Mouse (Mus musculus) limb, embryonic 11.5 days (tissue): Measurements from ENCODE around the gene Slc2a9. TPM values are rescaled to one million over a fixed set of nuclear protein-coding genes. Genes with fewer than 3 reads are reported as not detected.

Experiments used
- ATAC-seq: fragments of 200-750 bp; cut with Nextera tagmentation; 2 replicates; pipeline ENCODE4 v1.8.0; 2017; ENCODE audit warnings: low read depth; ENCODE audit not compliant: insufficient number of reproducible peaks, low FRiP score, low TSS enrichment
- DNase-seq: peaks from one replicate; pipeline ENCODE4 v3.0.0-alpha.2; 2015; ENCODE audit warnings: low spot score
- H3K27ac ChIP-seq: fragments of 300-500 bp; sonication (generic); replicated peaks from 2 replicates; pipeline ENCODE4 v1.5.1; 2014; ENCODE audit warnings: low read depth, mild to moderate bottlenecking, low read length
- H3K27me3 ChIP-seq: fragments of 300-500 bp; sonication (generic); 2 replicates; pipeline ENCODE4 v1.6.1; 2014; ENCODE audit warnings: mild to moderate bottlenecking, low read length, mixed read lengths; ENCODE audit not compliant: control insufficient read depth, insufficient read depth
- H3K36me3 ChIP-seq: fragments of 300-500 bp; sonication (generic); 2 replicates; pipeline ENCODE4 v1.6.1; 2014; ENCODE audit warnings: mild to moderate bottlenecking, low read length, moderate library complexity, mixed read lengths; ENCODE audit not compliant: control insufficient read depth, insufficient read depth
- H3K4me1 ChIP-seq: fragments of 300-500 bp; sonication (generic); 2 replicates; pipeline ENCODE4 v1.6.1; 2014; ENCODE audit warnings: low read length, mixed read lengths; ENCODE audit not compliant: control insufficient read depth, insufficient read depth
- H3K4me2 ChIP-seq: fragments of 300-500 bp; sonication (generic); 2 replicates; pipeline ENCODE4 v1.6.1; 2014; ENCODE audit warnings: low read depth, mild to moderate bottlenecking, moderate library complexity; ENCODE audit not compliant: severe bottlenecking
- H3K4me3 ChIP-seq: fragments of 300-500 bp; sonication (generic); 2 replicates; pipeline ENCODE4 v1.5.1; 2014; ENCODE audit warnings: low read depth, low read length
- H3K9ac ChIP-seq: fragments of 300-500 bp; sonication (generic); 2 replicates; pipeline ENCODE4 v1.6.1; 2014; ENCODE audit warnings: mild to moderate bottlenecking, low read length
- H3K9me3 ChIP-seq: fragments of 300-500 bp; sonication (generic); 2 replicates; pipeline ENCODE4 v1.6.1; 2016; ENCODE audit warnings: low read length; ENCODE audit not compliant: control insufficient read depth
- WGBS: fragments of 180-500 bp; shearing (Covaris S2); extraction: QIAGEN DNeasy Blood & Tissue Kit; methylation state at CpG from one replicate; pipeline ENCODE4 v1.1.7; 2014; 5-methylcytosine and 5-hydroxymethylcytosine counted together
- polyA plus RNA-seq: library from polyadenylated mRNA; unstranded; fragments of >200 nt; fragmentation: Nextera tagmentation; extraction: Ambion mirVana; gene quantifications from 2 replicates; pipeline ENCODE4 v1.2.1, GENCODE M21; 2014

Gene Slc2a9
- 0.32 and 0.82 TPM in 2 replicates for polyA plus RNA-seq

DNA sequence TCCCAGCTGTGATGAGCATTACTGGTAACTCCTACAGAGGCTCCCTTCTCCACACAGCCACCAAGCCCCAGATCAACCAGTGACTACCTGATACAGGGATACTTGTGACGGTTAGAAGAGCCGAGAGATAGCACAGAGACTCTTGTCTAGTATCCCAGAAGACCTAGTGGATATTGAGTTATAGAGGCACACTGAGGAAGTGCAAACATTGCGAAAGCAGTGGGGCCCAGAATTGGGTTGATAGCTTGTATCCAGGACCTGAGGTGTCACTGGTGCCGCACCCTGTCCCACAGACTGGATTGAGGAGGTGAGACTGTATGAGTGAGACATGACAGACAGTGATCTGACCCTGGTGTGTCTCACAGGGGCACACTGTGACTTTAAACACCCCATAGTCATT lies at the start of gene Slc2a9:
Slc2a9 (minus strand) TSS at position 152 of the 400 bp plus-strand sequence.
- Histone ChIP-seq H3K4me3 (no peak within 1 kb of the TSS), H3K9ac (no peak within 1 kb of the TSS), H3K4me1 (no peaks in the 10 kb centered on the region), H3K9me3 (no peaks in the 10 kb centered on the region), H3K27ac (no peak within 1 kb of the TSS), H3K4me2 (no peak within 1 kb of the TSS), H3K36me3 (no peaks in the 10 kb centered on the region), H3K27me3 (no peaks in the 10 kb centered on the region)
- DNase-seq (no peak), ATAC-seq (no peak)
- 88% methylated on average over 4 of the region's 4 CpGs for WGBS

DNA sequence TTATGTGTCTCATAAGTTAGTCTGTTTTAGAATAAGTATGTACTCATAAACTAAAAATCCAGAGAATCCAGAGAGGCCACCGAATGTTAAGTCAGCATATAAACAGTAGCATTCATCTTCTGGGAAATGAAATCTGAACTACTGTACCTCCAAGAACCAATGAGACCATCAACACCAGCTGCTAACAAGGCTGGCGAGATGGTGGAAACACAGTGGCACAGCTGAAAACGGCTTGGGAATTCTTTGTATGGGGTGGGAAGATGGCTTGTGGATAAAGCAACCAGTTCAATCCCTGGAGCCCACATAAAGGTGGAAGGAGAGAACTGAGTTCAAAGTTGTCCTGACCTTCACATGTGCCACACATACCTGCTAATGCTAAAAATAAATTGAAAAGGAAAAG lies 49.7 kb upstream of the Slc2a9 start:
- no peak overlapping the region for H3K27ac ChIP-seq
- no peaks in the 10 kb centered on the region for H3K27me3 ChIP-seq
- WGBS: 91% methylated on average over 3 of the region's 3 CpGs
- H3K9ac ChIP-seq: no peak overlapping the region
- H3K36me3 ChIP-seq: peaks cover 16% of the 10 kb centered on the region; the same call in 1 of the 2 replicates
- no peak for DNase-seq
- ATAC-seq: no peak
- no peaks in the 10 kb centered on the region for H3K4me1 ChIP-seq
- no peak overlapping the region for H3K4me3 ChIP-seq
- no peak overlapping the region for H3K4me2 ChIP-seq
- H3K9me3 ChIP-seq: no peaks in the 10 kb centered on the region

DNA sequence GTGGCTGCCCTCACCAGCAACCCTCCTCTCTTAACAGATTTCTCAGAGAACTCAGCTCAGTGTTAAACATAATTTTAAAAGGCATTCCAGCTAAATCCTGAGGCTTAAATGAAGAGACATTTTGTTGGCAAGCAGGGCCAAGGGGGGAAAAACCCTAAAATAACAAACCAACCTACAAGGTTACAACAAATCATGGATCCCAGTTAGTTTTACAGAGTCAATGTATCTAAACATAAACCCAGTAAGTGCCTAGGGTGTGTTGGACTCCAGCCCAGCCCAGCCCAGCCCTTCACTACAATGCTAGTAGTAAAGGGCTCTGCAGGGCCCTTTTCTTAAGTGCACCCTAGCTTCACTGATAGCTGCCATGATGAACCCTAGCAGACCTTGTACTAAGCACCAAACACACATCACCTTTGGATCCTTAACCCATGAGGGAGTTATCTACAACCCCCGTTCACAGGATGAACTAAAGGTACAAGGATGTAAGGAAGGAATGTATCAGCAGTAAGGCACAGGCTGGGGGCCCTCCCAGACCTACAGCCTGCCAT lies 47.4 kb upstream of the Slc2a9 start:
- H3K4me1 ChIP-seq: no peaks in the 10 kb centered on the region
- no peaks in the 10 kb centered on the region for H3K27me3 ChIP-seq

DNA sequence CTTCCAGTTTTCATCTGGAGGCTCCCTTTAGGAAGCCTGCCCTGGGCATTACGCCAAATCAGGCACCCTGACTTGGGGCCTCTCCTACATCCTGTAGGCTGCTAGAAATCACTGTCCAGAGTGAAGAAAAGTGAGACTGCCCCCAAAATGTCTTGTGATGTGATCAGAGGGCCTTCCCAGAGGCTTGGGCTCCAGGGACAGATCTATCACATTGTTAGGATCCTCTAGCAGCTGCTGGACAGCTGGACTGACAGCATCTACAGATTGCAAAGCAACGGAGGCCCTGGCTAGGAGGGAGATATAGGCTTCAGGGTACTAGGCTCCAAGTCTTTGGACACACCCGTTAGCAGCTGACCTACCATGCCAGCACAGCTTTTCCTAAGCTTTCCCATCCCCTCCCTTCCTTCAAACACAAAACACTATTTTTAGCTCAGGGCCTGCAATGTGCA lies 46.5 kb upstream of the Slc2a9 start:
- WGBS: 89% methylated on average over 3 of the region's 3 CpGs
- ATAC-seq (no peak), DNase-seq (no peak)
- Histone ChIP-seq H3K9me3 (no peaks in the 10 kb centered on the region), H3K27ac (no peak overlapping the region), H3K27me3 (no peaks in the 10 kb centered on the region), H3K4me1 (no peaks in the 10 kb centered on the region), H3K9ac (no peak overlapping the region), H3K36me3 (peaks cover 28% of the 10 kb centered on the region), H3K4me3 (no peak overlapping the region), H3K4me2 (no peak overlapping the region)

More for the DNA sequence above, 47.4 kb upstream of the Slc2a9 start:
- Histone ChIP-seq H3K36me3 (peaks cover 26% of the 10 kb centered on the region), H3K9ac (no peak overlapping the region), H3K27ac (no peak overlapping the region), H3K4me2 (no peak overlapping the region), H3K4me3 (no peak overlapping the region), H3K9me3 (no peaks in the 10 kb centered on the region)
- ATAC-seq: no peak
- no peak for DNase-seq
- 73% methylated on average over 1 of the region's 1 CpGs for WGBS

DNA sequence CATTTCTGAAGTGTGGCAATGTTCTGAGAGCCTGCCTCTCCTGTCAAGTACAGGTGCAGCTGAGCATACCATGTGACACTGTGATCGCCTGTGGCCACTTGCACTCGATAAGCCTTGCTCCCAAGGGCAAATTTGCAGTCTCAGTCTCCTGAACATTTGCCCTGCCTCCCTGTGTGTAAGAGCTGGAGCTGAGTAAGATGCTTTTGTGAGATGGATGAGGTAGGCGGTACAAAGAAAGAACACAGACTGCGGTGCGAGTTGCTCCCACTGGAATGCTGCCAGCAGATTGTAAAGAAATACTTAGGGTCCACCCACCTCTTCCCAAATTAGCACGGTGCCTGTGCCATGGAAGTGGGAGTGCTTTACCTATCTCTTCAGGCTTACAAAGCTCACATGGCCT lies 44.4 kb upstream of the Slc2a9 start:
- H3K27ac ChIP-seq: no peak overlapping the region
- H3K36me3 ChIP-seq: peaks cover 34% of the 10 kb centered on the region
- no peak overlapping the region for H3K4me2 ChIP-seq
- WGBS: 84% methylated on average over 6 of the region's 6 CpGs
- ATAC-seq: no peak
- H3K9me3 ChIP-seq: no peaks in the 10 kb centered on the region
- H3K27me3 ChIP-seq: no peaks in the 10 kb centered on the region
- no peak for DNase-seq
- H3K4me1 ChIP-seq: no peaks in the 10 kb centered on the region
- no peak overlapping the region for H3K4me3 ChIP-seq
- H3K9ac ChIP-seq: no peak overlapping the region

DNA sequence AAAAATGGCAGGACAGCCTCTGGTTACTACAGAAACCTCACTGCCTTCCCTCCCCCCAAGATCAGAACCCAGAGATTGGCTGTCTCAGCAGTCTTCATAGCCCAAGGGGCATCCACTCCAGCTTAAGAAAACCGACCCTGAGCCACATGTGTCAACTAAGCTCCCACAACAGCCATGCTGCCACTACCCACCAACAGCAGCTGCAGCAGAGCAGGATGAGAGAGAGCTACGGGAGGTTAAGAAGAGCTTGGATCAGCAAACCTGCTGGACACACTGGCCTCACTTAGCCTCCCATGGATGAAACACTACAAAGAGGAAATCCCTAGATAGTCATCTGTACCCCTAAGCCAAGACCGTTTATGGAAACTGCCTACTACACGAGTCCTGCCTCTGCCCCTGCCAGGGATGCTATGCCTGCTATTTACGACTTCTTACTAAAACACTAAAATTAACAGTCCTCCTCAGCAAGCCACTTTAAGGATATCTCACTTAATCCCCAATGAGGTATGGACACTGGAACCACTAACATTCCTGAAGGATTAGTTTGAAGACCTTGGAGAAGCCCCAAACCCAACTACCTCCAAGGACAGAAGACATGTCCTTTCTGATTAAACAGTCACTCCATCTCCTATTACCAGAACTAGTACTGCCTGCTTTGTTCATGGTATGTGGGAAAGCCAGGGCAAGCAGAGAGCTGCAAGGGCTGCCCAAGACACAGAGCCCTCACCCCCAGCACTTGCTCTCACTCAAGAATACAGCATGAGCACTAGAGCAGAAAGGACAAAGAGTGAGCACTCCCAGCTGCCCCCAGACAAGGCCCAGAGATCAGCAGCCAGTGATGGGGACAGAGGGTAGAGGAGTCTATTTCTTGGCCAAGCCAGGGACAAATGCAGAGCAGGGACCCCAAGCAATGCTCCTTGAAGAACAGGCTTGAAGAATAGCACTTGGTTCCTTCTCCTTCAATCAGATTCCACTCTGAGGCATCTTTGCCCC lies 41.8 kb upstream of the Slc2a9 start:
- H3K9me3 ChIP-seq: no peaks in the 10 kb centered on the region
- DNase-seq (no peak), ATAC-seq (no peak)
- peaks cover 33% of the 10 kb centered on the region for H3K36me3 ChIP-seq
- H3K27ac ChIP-seq: no peak overlapping the region
- H3K4me3 ChIP-seq: no peak overlapping the region
- H3K4me2 ChIP-seq: no peak overlapping the region
- H3K9ac ChIP-seq: no peak overlapping the region
- no peaks in the 10 kb centered on the region for H3K4me1 ChIP-seq
- H3K27me3 ChIP-seq: no peaks in the 10 kb centered on the region
- WGBS: 56% methylated on average over 5 of the region's 5 CpGs

DNA sequence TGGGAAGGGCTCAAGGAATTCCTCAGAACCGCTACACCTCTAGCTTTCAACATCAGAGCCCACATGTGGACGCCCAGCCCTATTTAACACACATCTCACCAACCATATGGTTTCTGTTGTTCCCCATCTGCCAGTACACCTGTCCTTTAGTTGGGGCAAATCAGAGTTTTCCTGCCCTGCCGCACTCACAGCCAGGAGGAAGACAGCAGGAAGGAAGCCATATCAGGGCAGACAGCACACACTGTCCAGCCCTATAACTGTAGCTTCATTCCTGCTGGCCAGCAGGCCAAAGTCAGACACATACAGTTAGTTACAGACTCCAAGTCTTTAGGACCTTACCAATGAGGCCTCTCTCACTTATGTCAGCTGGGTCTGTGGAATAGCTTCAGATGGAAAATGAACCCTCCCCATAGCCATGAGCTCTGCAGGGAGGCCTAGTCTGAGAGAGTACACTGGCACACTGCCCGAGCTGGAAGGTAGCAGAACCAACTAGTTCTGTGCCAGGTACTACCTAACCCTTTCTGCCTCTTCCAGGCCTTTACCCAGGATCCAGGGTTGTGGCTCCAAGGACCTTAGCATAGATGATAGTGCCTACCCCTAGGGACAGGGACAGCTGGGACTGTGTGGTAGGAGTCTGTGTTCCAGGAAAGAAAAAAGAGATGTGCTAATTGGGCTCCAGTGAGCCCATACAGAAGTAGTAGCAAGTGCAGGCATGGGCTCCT lies 40.7 kb upstream of the Slc2a9 start:
- H3K4me3 ChIP-seq: no peak overlapping the region
- 80% methylated on average over 4 of the region's 4 CpGs for WGBS

DNA sequence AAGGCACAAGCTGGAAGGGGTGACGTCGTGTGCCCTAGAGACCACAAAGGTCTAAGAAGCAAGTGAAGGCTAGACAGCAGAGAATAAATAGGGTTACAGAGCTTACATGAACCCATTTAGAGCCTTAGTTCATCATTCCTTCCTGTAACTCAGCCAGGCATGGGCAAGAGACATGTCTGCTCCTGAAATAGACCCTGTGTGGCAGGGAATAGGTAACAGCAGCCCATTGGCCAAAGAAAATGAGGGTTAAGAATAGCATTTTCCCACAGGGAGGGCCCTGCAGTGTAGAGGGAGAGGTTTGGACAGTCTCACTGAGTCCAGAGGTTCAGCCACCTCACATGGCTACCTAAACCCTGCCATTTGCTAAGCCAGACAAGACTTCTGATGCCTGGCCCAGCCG lies 38.8 kb upstream of the Slc2a9 start:
- Histone ChIP-seq H3K9ac (no peak overlapping the region), H3K4me1 (no peaks in the 10 kb centered on the region), H3K4me3 (no peak overlapping the region), H3K27me3 (no peaks in the 10 kb centered on the region), H3K9me3 (no peaks in the 10 kb centered on the region), H3K4me2 (no peak overlapping the region), H3K36me3 (peaks cover 27% of the 10 kb centered on the region), H3K27ac (no peak overlapping the region)
- ATAC-seq: no peak
- DNase-seq: no peak
- WGBS: 94% methylated on average over 3 of the region's 3 CpGs

More for the DNA sequence above, 40.7 kb upstream of the Slc2a9 start:
- Histone ChIP-seq H3K27ac (no peak overlapping the region), H3K4me2 (no peak overlapping the region), H3K36me3 (peaks cover 31% of the 10 kb centered on the region), H3K27me3 (no peaks in the 10 kb centered on the region), H3K9me3 (no peaks in the 10 kb centered on the region), H3K4me1 (no peaks in the 10 kb centered on the region), H3K9ac (no peak overlapping the region)
- no peak for ATAC-seq
- DNase-seq: no peak
